Mouse (Mus musculus): ENCODE measurements around the gene Cap2. TPM values are rescaled to one million over a fixed set of nuclear protein-coding genes. Genes with fewer than 3 reads are reported as not detected.

Gene Cap2
- polyA plus RNA-seq, 1 experiment = 134 TPM

- TF ChIP-seq POLR2A (IDR thresholded peaks at IDR 0.05; ENCODE audit: control insufficient read depth, low read depth, low read length) = no peak
- TF ChIP-seq CTCF (IDR thresholded peaks at IDR 0.05; ENCODE audit: control insufficient read depth, insufficient read depth, insufficient replicate concordance, low read depth, low read length) = no peak
- Histone ChIP-seq H3K36me3 (ENCODE audit: control insufficient read depth, insufficient read depth, low read length) (no peaks in the 10 kb centered on the region), H3K4me1 (ENCODE audit: control insufficient read depth, insufficient read depth, low read length) (peaks cover 3% of the 10 kb centered on the region), H3K4me3 (ENCODE audit: control insufficient read depth, low read depth, low read length) (no peak overlapping the region), H3K27me3 (ENCODE audit: control insufficient read depth, insufficient read depth, low read length) (no peaks in the 10 kb centered on the region), H3K27ac (ENCODE audit: control insufficient read depth, insufficient read depth, low read depth, low read length) (no peak overlapping the region)
Measured at GRCm38 (mm10) chr13:46613694-46614272, 112.1 kb downstream of the Cap2 start.

GRCm38 (mm10) chr13:46616673-46617362, 115.2 kb downstream of the Cap2 start:
- H3K4me3 ChIP-seq (ENCODE audit: control insufficient read depth, low read depth, low read length) = no peak overlapping the region

GRCm38 (mm10) chr13:46619633-46620032, 118.0 kb downstream of the Cap2 start:
- Histone ChIP-seq H3K4me1 (ENCODE audit: control insufficient read depth, insufficient read depth, low read length) (no peaks in the 10 kb centered on the region), H3K27me3 (ENCODE audit: control insufficient read depth, insufficient read depth, low read length) (no peaks in the 10 kb centered on the region), H3K4me3 (ENCODE audit: control insufficient read depth, low read depth, low read length) (no peak overlapping the region), H3K36me3 (ENCODE audit: control insufficient read depth, insufficient read depth, low read length) (no peaks in the 10 kb centered on the region), H3K27ac (ENCODE audit: control insufficient read depth, insufficient read depth, low read depth, low read length) (no peak overlapping the region)
- TF ChIP-seq POLR2A (IDR thresholded peaks at IDR 0.05; ENCODE audit: control insufficient read depth, low read depth, low read length) (no peak), CTCF (IDR thresholded peaks at IDR 0.05; ENCODE audit: control insufficient read depth, insufficient read depth, insufficient replicate concordance, low read depth, low read length) (no peak)

More at GRCm38 (mm10) chr13:46616673-46617362, 115.2 kb downstream of the Cap2 start:
- Histone ChIP-seq H3K27ac (ENCODE audit: control insufficient read depth, insufficient read depth, low read depth, low read length) (no peak overlapping the region), H3K4me1 (ENCODE audit: control insufficient read depth, insufficient read depth, low read length) (no peaks in the 10 kb centered on the region), H3K36me3 (ENCODE audit: control insufficient read depth, insufficient read depth, low read length) (no peaks in the 10 kb centered on the region), H3K27me3 (ENCODE audit: control insufficient read depth, insufficient read depth, low read length) (no peaks in the 10 kb centered on the region)
- no peak for TF ChIP-seq POLR2A (IDR thresholded peaks at IDR 0.05; ENCODE audit: control insufficient read depth, low read depth, low read length)
- TF ChIP-seq CTCF (IDR thresholded peaks at IDR 0.05; ENCODE audit: control insufficient read depth, insufficient read depth, insufficient replicate concordance, low read depth, low read length) = no peak

- Histone ChIP-seq H3K4me1 (ENCODE audit: control insufficient read depth, insufficient read depth, low read length) (no peaks in the 10 kb centered on the region), H3K27ac (ENCODE audit: control insufficient read depth, insufficient read depth, low read depth, low read length) (no peak overlapping the region), H3K36me3 (ENCODE audit: control insufficient read depth, insufficient read depth, low read length) (no peaks in the 10 kb centered on the region), H3K4me3 (ENCODE audit: control insufficient read depth, low read depth, low read length) (no peak overlapping the region), H3K27me3 (ENCODE audit: control insufficient read depth, insufficient read depth, low read length) (no peaks in the 10 kb centered on the region)
- no peak for TF ChIP-seq CTCF (IDR thresholded peaks at IDR 0.05; ENCODE audit: control insufficient read depth, insufficient read depth, insufficient replicate concordance, low read depth, low read length)
- no peak for TF ChIP-seq POLR2A (IDR thresholded peaks at IDR 0.05; ENCODE audit: control insufficient read depth, low read depth, low read length)
Measured at GRCm38 (mm10) chr13:46620964-46621757, 119.5 kb downstream of the Cap2 start.

- Histone ChIP-seq H3K4me3 (ENCODE audit: control insufficient read depth, low read depth, low read length) (no peak overlapping the region), H3K4me1 (ENCODE audit: control insufficient read depth, insufficient read depth, low read length) (no peaks in the 10 kb centered on the region), H3K27me3 (ENCODE audit: control insufficient read depth, insufficient read depth, low read length) (no peaks in the 10 kb centered on the region), H3K27ac (ENCODE audit: control insufficient read depth, insufficient read depth, low read depth, low read length) (no peak overlapping the region), H3K36me3 (ENCODE audit: control insufficient read depth, insufficient read depth, low read length) (no peaks in the 10 kb centered on the region)
- TF ChIP-seq CTCF (IDR thresholded peaks at IDR 0.05; ENCODE audit: control insufficient read depth, insufficient read depth, insufficient replicate concordance, low read depth, low read length) (no peak), POLR2A (IDR thresholded peaks at IDR 0.05; ENCODE audit: control insufficient read depth, low read depth, low read length) (no peak)
Measured at GRCm38 (mm10) chr13:46626608-46627007, 125.0 kb downstream of the Cap2 start.

GRCm38 (mm10) chr13:46627841-46628240, 126.2 kb downstream of the Cap2 start:
- TF ChIP-seq CTCF (IDR thresholded peaks at IDR 0.05; ENCODE audit: control insufficient read depth, insufficient read depth, insufficient replicate concordance, low read depth, low read length) (no peak), POLR2A (IDR thresholded peaks at IDR 0.05; ENCODE audit: control insufficient read depth, low read depth, low read length) (no peak)

GRCm38 (mm10) chr13:46629391-46629790, 127.7 kb downstream of the Cap2 start:
- H3K36me3 ChIP-seq (ENCODE audit: control insufficient read depth, insufficient read depth, low read length) = no peaks in the 10 kb centered on the region
- H3K27ac ChIP-seq (ENCODE audit: control insufficient read depth, insufficient read depth, low read depth, low read length) = no peak overlapping the region
- H3K4me1 ChIP-seq (ENCODE audit: control insufficient read depth, insufficient read depth, low read length) = no peaks in the 10 kb centered on the region; the same call in 1 of the 2 replicates
- no peak for TF ChIP-seq POLR2A (IDR thresholded peaks at IDR 0.05; ENCODE audit: control insufficient read depth, low read depth, low read length)
- no peaks in the 10 kb centered on the region for H3K27me3 ChIP-seq (ENCODE audit: control insufficient read depth, insufficient read depth, low read length)
- no peak overlapping the region for H3K4me3 ChIP-seq (ENCODE audit: control insufficient read depth, low read depth, low read length)

More at GRCm38 (mm10) chr13:46627841-46628240, 126.2 kb downstream of the Cap2 start:
- Histone ChIP-seq H3K36me3 (ENCODE audit: control insufficient read depth, insufficient read depth, low read length) (no peaks in the 10 kb centered on the region), H3K4me1 (ENCODE audit: control insufficient read depth, insufficient read depth, low read length) (no peaks in the 10 kb centered on the region), H3K27me3 (ENCODE audit: control insufficient read depth, insufficient read depth, low read length) (no peaks in the 10 kb centered on the region), H3K4me3 (ENCODE audit: control insufficient read depth, low read depth, low read length) (no peak overlapping the region), H3K27ac (ENCODE audit: control insufficient read depth, insufficient read depth, low read depth, low read length) (no peak overlapping the region)

All from testis, adult 2 months (tissue).